In genomic region chr13:55813490-55814016, GRCm38 (mm10) we compare ENCODE assay signal across 18 mouse cellular contexts. TPM values are rescaled to one million over a fixed set of nuclear protein-coding genes. Genes with fewer than 3 reads are reported as not detected.
"Had no signal": no experiment of that assay in that cellular context is flagged by ENCODE, and none has a peak within 500 bp of the region (broad histone marks: within the 10 kb centered on the region; RNA-seq: fewer than 3 reads in every experiment).

No protein-coding gene starts in this region.

- H3K27ac ChIP-seq: liver, embryonic 14.5 days; midbrain, embryonic 13.5 days had no signal

- DNase-seq: kidney, adult 8-10 months; kidney, postnatal 25 days; layer of hippocampus, adult 9-11 months; layer of hippocampus, postnatal 36 days; lung, adult 18-20 months; right cerebral cortex, adult 18-20 months; right cerebral cortex, postnatal 25 days; thymus, postnatal 4 days had no signal

- ATAC-seq: midbrain, embryonic 13.5 days had no signal

- H3K4me2 ChIP-seq: midbrain, embryonic 13.5 days had no signal

- H3K9me3 ChIP-seq: midbrain, embryonic 13.5 days had no signal

- H3K9ac ChIP-seq: liver, embryonic 14.5 days; midbrain, embryonic 13.5 days had no signal

- H3K4me1 ChIP-seq: midbrain, embryonic 13.5 days had no signal

- H3K36me3 ChIP-seq: midbrain, embryonic 13.5 days had no signal

- H3K4me3 ChIP-seq: midbrain, embryonic 13.5 days had no signal

RNA-seq across cellular contexts. Expression of gene Pitx1, which starts 22.4 kb away (rescaled TPM):
- total RNA-seq: layer of hippocampus, postnatal 36 days; left cerebral cortex, adult 8-10 months; left cerebral cortex, postnatal 25 days; liver, adult 2 months; megakaryocyte progenitor cell, adult 5-6 weeks had no signal
- polyA plus RNA-seq: liver, adult 2 months; neural tube, embryonic 14.5 days had no signal

RNA-seq across cellular contexts. Expression of gene Catsper3, which starts 29.2 kb away (rescaled TPM):
- total RNA-seq: liver, adult 2 months; megakaryocyte progenitor cell, adult 5-6 weeks; midbrain, postnatal 0 days had no signal
- polyA plus RNA-seq: liver, adult 2 months; lung, embryonic 16.5 days; neural tube, embryonic 14.5 days; small intestine, adult 2 months had no signal
